Mouse (Mus musculus) embryo, embryonic 10.5 days (tissue): Measurements from ENCODE around the gene Taf12.

Experiments
- DNase-seq: peaks from one replicate; pipeline ENCODE4 v3.0.0-alpha.2; 2015; ENCODE audit warnings: low spot score

The Taf12 gene

GRCm38 (mm10) chr4:132274156-132274862 is at the start of gene Taf12:
Taf12 (plus strand) TSS chr4:132274375.
- DNase-seq = peak; percentile 96

DNA sequence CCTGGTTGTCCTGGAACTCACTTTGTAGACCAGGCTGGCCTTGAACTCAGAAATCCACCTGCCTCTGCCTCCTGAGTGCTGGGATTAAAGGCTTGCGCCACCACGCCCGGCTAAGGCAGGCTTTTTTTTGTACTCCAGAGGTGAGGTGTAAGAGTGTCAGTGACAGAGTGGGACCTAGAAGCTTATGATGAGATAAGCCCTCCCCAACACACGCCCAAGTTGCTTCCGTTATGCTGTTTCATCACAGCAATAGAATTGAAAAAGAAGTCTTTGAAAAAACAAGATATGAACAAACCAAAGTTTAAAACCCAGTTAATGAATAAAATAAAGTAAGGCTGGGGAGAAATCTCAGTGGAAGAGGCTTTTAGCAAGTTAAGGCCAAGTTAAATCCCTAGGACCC is 43.8 kb upstream of the Taf12 start:
- no peak for DNase-seq

DNA sequence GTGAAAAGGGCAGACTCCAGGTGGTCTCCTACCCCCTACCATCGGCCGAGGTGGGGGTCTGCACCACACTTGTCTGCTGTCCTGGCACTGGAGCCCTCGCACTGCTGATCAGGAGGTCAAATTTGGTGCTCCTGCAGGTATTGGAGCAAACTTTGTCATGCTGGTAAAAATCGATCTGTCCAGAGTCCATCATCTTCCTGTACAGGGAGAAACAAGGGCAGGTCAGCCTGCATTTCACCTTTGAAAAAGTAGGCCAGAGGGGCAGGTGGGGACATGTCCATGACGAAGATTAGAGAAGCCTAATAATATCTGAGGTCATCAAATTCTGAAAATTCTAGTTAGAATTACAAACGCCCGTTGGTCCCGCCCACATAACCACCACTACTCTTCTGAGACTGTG is 39.5 kb upstream of the Taf12 start:
- DNase-seq = no peak

DNA sequence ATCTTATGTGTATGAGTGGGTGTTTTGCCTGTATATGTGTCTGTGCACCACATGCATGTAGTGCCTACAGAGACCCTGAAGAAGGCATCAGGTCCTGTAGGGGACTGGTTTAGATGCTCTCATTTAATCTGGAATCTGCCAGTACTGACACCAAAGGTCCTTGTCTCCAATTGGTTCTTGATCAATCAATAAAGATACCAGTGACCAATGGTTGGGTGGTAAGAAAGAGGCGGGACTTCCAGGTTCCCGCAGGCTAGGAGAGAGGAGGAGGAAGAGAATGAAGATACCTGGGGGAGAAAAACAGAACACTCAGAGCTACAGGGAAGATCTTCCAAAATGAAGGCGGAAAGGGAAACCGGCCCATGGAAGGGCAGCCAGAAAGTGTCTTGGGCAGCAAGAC is 35.8 kb upstream of the Taf12 start:
- no peak for DNase-seq

- DNase-seq = no peak
Measured at GRCm38 (mm10) chr4:132240367-132240766, 33.8 kb upstream of the Taf12 start.

- no peak for DNase-seq
Measured at GRCm38 (mm10) chr4:132241208-132241607, 33.0 kb upstream of the Taf12 start.

DNA sequence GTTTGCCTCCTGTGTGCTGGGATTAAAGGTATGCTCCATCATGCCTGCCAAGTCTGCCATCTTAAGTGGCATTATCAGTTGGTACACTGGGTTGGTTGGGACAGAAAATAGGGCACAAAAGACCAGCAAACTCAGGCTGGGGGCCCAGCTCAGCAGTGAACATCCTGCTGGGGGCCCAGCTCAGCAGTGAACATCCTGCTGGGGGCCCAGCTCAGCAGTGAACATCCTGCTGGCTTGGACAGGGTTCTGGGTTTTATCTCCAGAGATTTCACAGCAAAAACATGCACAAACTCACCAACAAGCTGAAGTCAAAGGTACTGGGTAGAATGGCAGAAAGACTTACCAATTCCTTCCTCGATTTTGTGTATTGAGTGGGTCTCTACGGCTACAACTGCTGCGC is 28.5 kb upstream of the Taf12 start:
- DNase-seq = no peak

DNA sequence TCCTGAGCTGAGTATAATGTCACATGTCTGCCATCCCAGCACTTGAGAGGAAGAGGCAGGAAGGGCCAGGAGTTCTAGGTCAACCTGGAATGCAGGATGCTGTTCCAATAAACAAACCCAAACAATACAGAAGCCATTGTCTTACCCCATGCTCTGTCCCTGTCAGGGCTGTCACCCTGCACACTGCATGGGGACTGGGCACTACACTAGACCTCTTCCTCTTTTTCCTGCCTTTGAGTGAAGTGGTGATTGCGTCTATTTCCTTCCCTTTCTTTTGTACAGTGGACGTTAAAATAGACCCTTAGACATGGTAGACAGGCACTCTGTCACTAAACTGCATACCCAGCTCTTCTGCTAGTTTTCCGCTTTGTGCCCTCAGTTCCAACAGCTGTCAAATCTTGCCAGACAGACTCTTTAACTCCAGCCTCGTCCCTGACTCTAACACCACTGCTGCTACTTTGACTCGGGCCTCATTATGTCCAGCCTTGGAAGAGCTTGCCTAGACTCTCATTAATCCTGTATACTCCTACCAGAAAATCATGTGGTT is 26.7 kb upstream of the Taf12 start:
- no peak for DNase-seq

- DNase-seq = no peak
Measured at GRCm38 (mm10) chr4:132251596-132251995, 22.6 kb upstream of the Taf12 start.

GRCm38 (mm10) chr4:132253128-132253527 is 21.0 kb upstream of the Taf12 start:
- DNase-seq = no peak

- DNase-seq = no peak
Measured at GRCm38 (mm10) chr4:132253622-132254021, 20.6 kb upstream of the Taf12 start.

- no peak for DNase-seq
Measured at GRCm38 (mm10) chr4:132254986-132255385, 19.2 kb upstream of the Taf12 start.

GRCm38 (mm10) chr4:132256384-132256783 is 17.8 kb upstream of the Taf12 start:
- DNase-seq = no peak

DNA sequence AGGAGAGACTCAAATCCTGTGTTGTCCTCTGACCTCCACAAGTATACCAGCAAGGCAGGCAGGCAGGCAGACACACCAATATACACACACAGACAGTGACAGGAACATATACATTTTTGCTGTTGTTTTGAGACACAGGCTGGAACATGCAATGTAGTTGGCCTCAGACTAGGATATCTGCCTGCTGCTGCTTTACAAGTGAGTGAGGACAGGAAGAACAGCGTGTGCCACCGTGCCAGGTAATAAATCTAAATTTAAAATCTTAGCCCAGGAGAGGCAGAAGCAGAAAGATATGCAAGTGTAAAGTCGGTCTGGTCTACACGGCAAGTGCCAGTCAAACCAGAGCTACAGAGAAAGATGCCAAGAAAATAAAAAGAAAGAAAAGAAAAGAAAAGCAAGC is 14.9 kb upstream of the Taf12 start:
- no peak for DNase-seq

- DNase-seq = peak; percentile 67
Measured at GRCm38 (mm10) chr4:132260404-132261379, 13.5 kb upstream of the Taf12 start.

- DNase-seq = peak; percentile 89
Measured at GRCm38 (mm10) chr4:132261514-132262357, 12.4 kb upstream of the Taf12 start, which contains the start of gene Gmeb1. Gmeb1 (minus strand) TSS chr4:132261602.

DNA sequence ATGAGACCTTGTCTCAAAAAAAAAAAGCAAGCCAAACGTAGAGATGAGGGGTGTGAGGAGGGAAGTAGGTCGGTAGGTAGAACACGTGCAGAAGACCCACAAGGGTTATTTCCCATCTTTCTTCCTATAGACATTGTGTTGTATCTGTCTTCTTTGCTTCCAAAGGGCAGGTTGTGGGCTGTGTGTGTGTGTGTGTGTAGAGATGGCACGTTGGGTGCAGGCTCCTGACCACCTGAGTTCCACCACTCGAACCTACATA is 11.9 kb upstream of the Taf12 start:
- no peak for DNase-seq

- no peak for DNase-seq
Measured at GRCm38 (mm10) chr4:132263313-132263712, 10.9 kb upstream of the Taf12 start.

DNA sequence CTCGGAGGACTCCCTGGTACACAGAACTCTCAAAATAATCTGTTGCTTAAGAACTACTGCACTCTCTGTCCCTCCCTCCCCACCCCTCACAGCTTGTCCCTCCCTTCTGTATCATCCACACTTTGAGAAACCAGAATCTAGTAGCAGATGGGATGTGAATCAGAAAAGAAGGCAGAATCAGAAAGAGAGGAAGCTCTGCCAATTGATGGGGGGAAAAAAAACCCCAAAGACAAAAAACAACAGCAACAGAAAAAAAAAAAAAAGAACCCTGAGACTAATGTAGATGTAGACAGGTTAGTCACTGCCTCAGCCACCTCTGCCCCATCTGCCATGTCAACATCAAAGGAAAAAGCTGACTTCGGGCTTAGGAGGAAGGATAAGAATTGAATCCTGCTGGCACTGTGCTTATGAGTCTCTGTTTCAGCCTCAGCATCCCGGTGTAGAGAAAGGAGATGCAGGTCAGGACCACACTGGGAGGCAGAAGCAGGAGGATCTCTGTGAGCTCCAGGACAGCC is 7.3 kb upstream of the Taf12 start:
- no peak for DNase-seq

- peak; percentile 59 for DNase-seq
Measured at GRCm38 (mm10) chr4:132268871-132269739, 5.1 kb upstream of the Taf12 start.
